Mouse (Mus musculus) layer of hippocampus, adult 8-10 months (tissue): Measurements from ENCODE around the gene H2-M10.6. TPM values are rescaled to one million over a fixed set of nuclear protein-coding genes. Genes with fewer than 3 reads are reported as not detected.

Experiments
- DNase-seq, 2 experiments: peaks; one replicate each; pipeline ENCODE4 v3.0.0; 2022; ENCODE audit warnings: low spot score in 2 of 2
- total RNA-seq, 4 experiments: library from RNA; stranded (reverse); gene quantifications; 2 replicates each; pipeline ENCODE4 v1.2.4; 2022

The H2-M10.6 gene
- total RNA-seq, 4 experiments from 2014 or later = not detected

DNA sequence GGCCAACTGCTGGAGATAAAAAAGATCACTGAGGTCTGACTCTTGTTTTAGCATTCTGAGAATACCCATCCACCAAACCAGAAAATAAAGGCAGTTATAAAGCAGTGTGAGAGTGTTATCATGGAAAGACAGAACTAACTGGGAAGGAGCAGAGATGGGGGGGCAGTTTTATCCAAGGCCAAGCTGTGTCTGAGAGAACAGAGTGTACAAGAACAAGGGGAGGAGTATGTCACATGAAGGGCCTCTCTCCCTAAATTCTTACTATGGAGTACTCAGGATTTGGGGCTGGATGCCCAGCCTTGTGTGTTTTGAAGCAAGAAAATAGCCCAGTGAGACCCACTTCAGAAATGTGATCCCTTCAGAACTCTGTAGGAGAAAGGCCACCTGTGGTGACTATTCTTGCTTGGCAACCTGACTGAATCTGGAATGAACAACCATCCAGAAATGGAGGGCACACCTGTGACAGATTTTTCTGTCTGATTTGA lies 29.0 kb downstream of the H2-M10.6 start:
- no peak for DNase-seq

GRCm38 (mm10) chr17:36843696-36844095 lies 31.7 kb downstream of the H2-M10.6 start:
- DNase-seq = no peak

GRCm38 (mm10) chr17:36844286-36844719 lies 32.3 kb downstream of the H2-M10.6 start:
- no peak for DNase-seq

DNA sequence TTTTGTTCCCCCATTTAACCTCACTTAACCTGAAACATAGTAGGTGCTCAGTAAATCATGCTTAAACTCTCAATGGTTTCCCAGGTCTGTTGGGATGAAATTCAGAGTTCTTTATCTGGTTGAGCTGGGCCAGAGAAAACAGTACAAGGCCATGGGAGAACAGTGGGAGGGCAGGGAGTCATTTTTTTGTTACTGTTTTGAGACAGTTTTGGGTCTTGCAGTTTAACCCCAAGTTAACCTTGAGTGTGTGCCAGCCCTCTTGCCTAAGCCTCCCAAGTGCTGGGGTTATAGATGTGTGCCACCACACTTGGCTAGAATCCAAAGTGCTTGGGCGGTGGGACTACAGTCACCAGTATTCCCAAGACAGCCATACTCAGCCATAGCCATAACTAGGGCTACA lies 32.8 kb downstream of the H2-M10.6 start:
- no peak for DNase-seq

DNA sequence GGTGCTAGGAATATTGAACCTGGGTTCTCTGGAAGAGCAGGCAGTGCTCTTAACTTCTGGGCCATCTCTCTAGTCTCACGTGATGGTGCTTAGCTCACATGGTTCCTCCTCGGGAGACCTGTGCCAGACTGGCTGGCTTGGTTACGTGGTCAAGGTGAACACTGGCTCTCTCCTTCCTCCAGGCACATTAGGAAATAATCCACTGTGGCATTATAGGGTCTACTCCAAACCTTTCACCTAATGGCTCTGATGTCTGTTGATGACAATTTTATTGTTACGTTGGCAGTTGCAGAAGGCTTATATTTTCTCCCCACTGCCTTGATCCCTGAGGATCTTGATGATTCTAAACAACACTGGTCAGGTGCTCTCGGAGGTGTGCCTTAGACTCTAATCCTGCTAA lies 36.9 kb downstream of the H2-M10.6 start:
- DNase-seq = no peak

GRCm38 (mm10) chr17:36849992-36850391 lies 38.0 kb downstream of the H2-M10.6 start:
- DNase-seq = no peak

- no peak for DNase-seq
Observed at GRCm38 (mm10) chr17:36851200-36851599, 39.2 kb downstream of the H2-M10.6 start.

DNA sequence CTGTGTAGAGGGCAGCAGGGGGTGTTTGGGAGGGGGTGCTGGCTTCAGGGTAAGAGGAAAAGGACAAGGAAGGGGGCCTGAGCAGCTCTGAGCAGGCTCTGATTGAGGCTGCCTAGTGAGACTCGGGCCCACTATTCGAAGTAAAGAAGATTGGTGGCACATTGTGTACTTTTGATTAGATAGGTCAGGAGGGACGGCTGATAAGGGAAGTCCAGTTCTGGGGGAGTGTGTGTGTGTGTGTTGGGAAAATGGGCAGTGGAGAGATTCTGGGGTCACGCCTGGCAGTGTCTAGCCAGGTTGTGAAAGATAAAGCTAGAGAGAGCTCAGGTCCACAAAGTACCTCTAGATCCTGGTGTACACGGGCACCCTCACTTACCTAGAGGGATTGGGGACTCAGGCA lies 39.7 kb downstream of the H2-M10.6 start:
- no peak for DNase-seq

GRCm38 (mm10) chr17:36855484-36855883 lies 43.5 kb downstream of the H2-M10.6 start:
- DNase-seq = no peak

GRCm38 (mm10) chr17:36856236-36856635 lies 44.3 kb downstream of the H2-M10.6 start:
- no peak for DNase-seq

DNA sequence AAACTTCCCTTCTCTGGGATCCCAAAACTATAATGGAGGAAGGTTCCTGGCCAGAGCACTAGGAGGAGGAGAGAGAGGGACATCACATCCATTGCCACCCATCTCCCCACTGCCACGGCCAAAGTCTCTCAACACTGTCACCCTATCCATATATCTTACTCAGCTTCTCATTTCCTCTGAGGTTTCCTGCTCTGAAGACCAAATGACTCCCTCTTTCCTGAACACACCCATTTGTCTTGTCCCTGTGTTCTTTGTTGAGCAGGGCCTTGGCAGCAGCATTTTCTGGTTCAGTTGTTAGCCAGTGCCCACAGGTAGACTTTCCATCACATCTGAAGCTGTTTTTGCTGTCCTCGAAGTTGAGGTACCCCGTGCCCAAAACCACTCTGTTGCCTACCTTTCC lies 46.2 kb downstream of the H2-M10.6 start:
- no peak for DNase-seq

GRCm38 (mm10) chr17:36861680-36862079 lies 49.7 kb downstream of the H2-M10.6 start:
- DNase-seq = no peak

Other genes starting within 250 kb of the H2-M10.6 start
- gene H2-M9, start 169.5 kb upstream of the H2-M10.6 start, total RNA-seq = not detected
- gene H2-M1, start 140.0 kb upstream of the H2-M10.6 start, total RNA-seq = not detected
- gene H2-M10.5, start 39.3 kb upstream of the H2-M10.6 start, total RNA-seq = not detected
- gene Trim26, start 25.0 kb downstream of the H2-M10.6 start, total RNA-seq = 10 to 100 TPM; 22.1 to 26.5 (median 23.2) TPM
- gene Trim15, start 55.0 kb downstream of the H2-M10.6 start, total RNA-seq = not detected
- not detected for gene Trim10, start 57.4 kb downstream of the H2-M10.6 start, total RNA-seq
- under 1 TPM in 1 of 4 experiments, not detected in 3; 0.31 TPM for gene Trim40, start 78.0 kb downstream of the H2-M10.6 start, total RNA-seq
- gene Trim31, start 85.9 kb downstream of the H2-M10.6 start, total RNA-seq = not detected
- 1 to 10 TPM; 3.9 to 4.3 (median 4.2) TPM for gene Rnf39, start 130.7 kb downstream of the H2-M10.6 start, total RNA-seq
- 100 to 1,000 TPM; 122 to 142 (median 124) TPM for gene Ppp1r11, start 139.6 kb downstream of the H2-M10.6 start, total RNA-seq
- gene Znrd1, start 146.4 kb downstream of the H2-M10.6 start, total RNA-seq = 10 to 100 TPM; 26.6 to 35.5 (median 32.2) TPM
- gene Znrd1as, start 146.4 kb downstream of the H2-M10.6 start, total RNA-seq = 1 to 10 TPM; 4.1 to 6.8 (median 5.8) TPM
- under 1 TPM in 1 of 4 experiments, not detected in 3; 0.47 TPM for gene 2410137M14Rik, start 169.1 kb downstream of the H2-M10.6 start, total RNA-seq
- gene H2-M5, start 177.4 kb downstream of the H2-M10.6 start, total RNA-seq = 1 to 10 TPM in 2 of 4 experiments, under 1 TPM in 2; 0.49 to 1.6 (median 0.91) TPM
- gene Zfp57, start 189.0 kb downstream of the H2-M10.6 start, total RNA-seq = 10 to 100 TPM in 2 of 4 experiments, 1 to 10 TPM in 2; 8.9 to 10.8 (median 9.8) TPM
- 10 to 100 TPM; 35.6 to 57.5 (median 47.8) TPM for gene Mog, start 211.2 kb downstream of the H2-M10.6 start, total RNA-seq
- gene Gabbr1, start 233.8 kb downstream of the H2-M10.6 start, total RNA-seq = 100 to 1,000 TPM; 595 to 693 (median 673) TPM